Mouse (Mus musculus): ENCODE data around the gene Abhd2. TPM values are rescaled to one million over a fixed set of nuclear protein-coding genes. Genes with fewer than 3 reads are reported as not detected.

The Abhd2 gene
- polyA plus RNA-seq (2014; fragmentation: Nextera tagmentation; extraction: Ambion mirVana): 14.6 and 15.2 TPM in 2 replicates

- H3K9me3 ChIP-seq (ENCODE audit: control insufficient read depth, low read length): no peaks in the 10 kb centered on the region
Observed at GRCm38 (mm10) chr7:79272789-79273718, at the start of gene Abhd2. Gene Abhd2, plus strand, starts transcription at chr7:79273199.

DNA sequence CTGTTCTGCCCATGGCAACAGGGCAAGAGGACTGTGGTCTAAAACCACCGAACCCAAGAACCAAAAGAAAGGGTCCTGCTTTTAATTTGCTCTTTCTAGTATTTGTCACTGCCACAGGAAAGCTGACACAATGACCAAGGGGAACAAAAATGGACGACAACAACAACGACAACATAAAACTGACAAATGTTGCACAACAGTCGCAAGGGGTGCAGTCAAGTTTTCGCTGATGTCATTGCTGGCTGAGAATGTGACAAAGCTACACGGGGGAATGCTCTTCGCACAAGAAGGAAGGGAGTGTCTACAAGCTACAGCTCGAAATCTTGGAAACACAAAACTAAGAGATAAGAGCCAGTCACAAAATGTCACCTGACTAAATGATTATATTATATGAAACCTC lies 47.5 kb upstream of the Abhd2 start:
- 85% methylated on average over 8 of the region's 8 CpGs for WGBS
- no peak overlapping the region for H3K27ac ChIP-seq (ENCODE audit: low read depth)
- no peaks in the 10 kb centered on the region for H3K4me1 ChIP-seq (replicated peaks; ENCODE audit: control insufficient read depth, insufficient read depth, low read length)
- H3K27me3 ChIP-seq (replicated peaks; ENCODE audit: control insufficient read depth, insufficient read depth, low read length): no peaks in the 10 kb centered on the region
- no peak overlapping the region for H3K4me2 ChIP-seq (ENCODE audit: low read length)
- DNase-seq (ENCODE audit: low spot score) (no peak), ATAC-seq (replicated peaks; ENCODE audit: low FRiP score, low TSS enrichment, low read depth) (no peak)
- H3K9ac ChIP-seq (ENCODE audit: low read length): no peak overlapping the region
- no peak overlapping the region for H3K4me3 ChIP-seq (ENCODE audit: low read depth, low read length)
- H3K9me3 ChIP-seq (ENCODE audit: control insufficient read depth, low read length): no peaks in the 10 kb centered on the region
- H3K36me3 ChIP-seq (ENCODE audit: control insufficient read depth, insufficient read depth, low read length): no peaks in the 10 kb centered on the region

More at GRCm38 (mm10) chr7:79272789-79273718, at the start of gene Abhd2:
- Histone ChIP-seq H3K9ac (ENCODE audit: low read length) (peak within 1 kb of the TSS; percentile 79), H3K4me2 (ENCODE audit: low read length) (peak within 1 kb of the TSS; percentile 91), H3K4me1 (replicated peaks; ENCODE audit: control insufficient read depth, insufficient read depth, low read length) (peaks cover 30% of the 10 kb centered on the region), H3K36me3 (ENCODE audit: control insufficient read depth, insufficient read depth, low read length) (no peaks in the 10 kb centered on the region), H3K4me3 (ENCODE audit: low read depth, low read length) (peak within 1 kb of the TSS; percentile 95), H3K27me3 (replicated peaks; ENCODE audit: control insufficient read depth, insufficient read depth, low read length) (no peaks in the 10 kb centered on the region), H3K27ac (ENCODE audit: low read depth) (peak within 1 kb of the TSS; percentile 82)
- DNase-seq (ENCODE audit: low spot score) (peak; percentile 100), ATAC-seq (replicated peaks; ENCODE audit: low FRiP score, low TSS enrichment, low read depth) (peak; percentile 99)
- WGBS: under 1% methylated on average over 54 of the region's 54 CpGs

DNA sequence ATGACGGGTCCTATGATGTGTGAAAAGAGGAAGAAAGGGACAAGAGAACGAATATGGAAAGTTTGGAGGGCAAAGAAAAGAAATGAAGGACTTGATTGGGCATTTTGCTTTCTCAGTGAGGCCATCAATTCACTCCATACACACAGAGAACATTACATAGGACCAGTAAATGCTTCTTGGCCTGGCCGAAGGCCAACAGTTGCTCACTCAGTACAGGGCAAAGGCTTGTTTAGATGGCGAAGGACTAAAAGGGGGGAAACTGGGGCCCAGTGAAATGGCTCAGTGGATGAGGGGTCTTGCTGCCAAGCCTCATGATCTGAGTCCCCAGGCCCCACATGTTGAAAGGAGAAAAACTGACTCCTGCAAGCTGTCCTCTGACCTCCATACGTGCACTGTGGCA lies 46.8 kb upstream of the Abhd2 start:
- Histone ChIP-seq H3K4me3 (ENCODE audit: low read depth, low read length) (no peak overlapping the region), H3K27me3 (replicated peaks; ENCODE audit: control insufficient read depth, insufficient read depth, low read length) (no peaks in the 10 kb centered on the region), H3K4me2 (ENCODE audit: low read length) (no peak overlapping the region), H3K36me3 (ENCODE audit: control insufficient read depth, insufficient read depth, low read length) (no peaks in the 10 kb centered on the region), H3K4me1 (replicated peaks; ENCODE audit: control insufficient read depth, insufficient read depth, low read length) (no peaks in the 10 kb centered on the region), H3K9me3 (ENCODE audit: control insufficient read depth, low read length) (no peaks in the 10 kb centered on the region), H3K27ac (ENCODE audit: low read depth) (no peak overlapping the region), H3K9ac (ENCODE audit: low read length) (no peak overlapping the region)
- 79% methylated on average over 5 of the region's 5 CpGs for WGBS
- ATAC-seq (replicated peaks; ENCODE audit: low FRiP score, low TSS enrichment, low read depth) (no peak), DNase-seq (ENCODE audit: low spot score) (no peak)

DNA sequence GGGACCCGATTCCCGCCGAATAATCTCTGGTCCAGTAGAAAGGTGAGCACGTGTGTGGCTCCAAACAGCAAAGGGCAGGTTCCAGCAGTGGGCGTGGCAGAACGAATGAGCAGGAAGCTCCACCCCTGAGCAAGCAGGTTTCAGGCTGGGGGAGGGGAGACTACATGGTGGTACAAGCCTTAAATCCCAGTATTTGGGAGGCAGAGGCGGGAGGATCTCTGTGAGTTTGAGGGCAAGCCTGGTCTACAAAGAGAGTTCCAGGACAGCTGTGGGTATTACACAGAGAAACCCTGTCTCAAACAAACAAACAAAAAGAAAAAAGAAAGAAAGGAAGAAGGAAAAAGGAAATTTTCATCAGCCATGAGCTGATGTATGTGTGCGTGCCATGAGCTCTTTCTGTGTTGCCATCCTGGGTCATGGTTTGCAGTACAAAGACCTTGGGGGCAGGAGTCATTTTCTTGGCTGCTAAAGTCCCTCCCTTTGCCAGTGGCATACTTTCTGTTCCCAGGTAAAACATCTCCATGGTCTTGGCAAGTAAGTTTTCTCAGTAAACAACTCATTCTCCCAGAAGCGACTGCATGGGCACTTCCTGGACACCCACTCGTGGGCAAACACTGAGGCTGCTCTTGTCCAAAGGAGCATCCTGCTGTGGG lies 46.0 kb upstream of the Abhd2 start:
- Histone ChIP-seq H3K9me3 (ENCODE audit: control insufficient read depth, low read length) (no peaks in the 10 kb centered on the region), H3K9ac (ENCODE audit: low read length) (no peak overlapping the region), H3K36me3 (ENCODE audit: control insufficient read depth, insufficient read depth, low read length) (no peaks in the 10 kb centered on the region), H3K4me3 (ENCODE audit: low read depth, low read length) (no peak overlapping the region), H3K27me3 (replicated peaks; ENCODE audit: control insufficient read depth, insufficient read depth, low read length) (no peaks in the 10 kb centered on the region), H3K27ac (ENCODE audit: low read depth) (no peak overlapping the region), H3K4me1 (replicated peaks; ENCODE audit: control insufficient read depth, insufficient read depth, low read length) (no peaks in the 10 kb centered on the region), H3K4me2 (ENCODE audit: low read length) (no peak overlapping the region)
- DNase-seq (ENCODE audit: low spot score) (no peak), ATAC-seq (replicated peaks; ENCODE audit: low FRiP score, low TSS enrichment, low read depth) (no peak)
- 89% methylated on average over 6 of the region's 10 CpGs for WGBS

GRCm38 (mm10) chr7:79228471-79228870 lies 44.5 kb upstream of the Abhd2 start:
- no peak overlapping the region for H3K9ac ChIP-seq (ENCODE audit: low read length)
- no peak overlapping the region for H3K4me2 ChIP-seq (ENCODE audit: low read length)
- WGBS: 25% methylated on average over 9 of the region's 9 CpGs
- no peaks in the 10 kb centered on the region for H3K36me3 ChIP-seq (ENCODE audit: control insufficient read depth, insufficient read depth, low read length)
- DNase-seq (ENCODE audit: low spot score) (peak; percentile 93), ATAC-seq (replicated peaks; ENCODE audit: low FRiP score, low TSS enrichment, low read depth) (peak; percentile 67)
- H3K27me3 ChIP-seq (replicated peaks; ENCODE audit: control insufficient read depth, insufficient read depth, low read length): no peaks in the 10 kb centered on the region
- H3K4me1 ChIP-seq (replicated peaks; ENCODE audit: control insufficient read depth, insufficient read depth, low read length): no peaks in the 10 kb centered on the region
- no peak overlapping the region for H3K4me3 ChIP-seq (ENCODE audit: low read depth, low read length)
- H3K27ac ChIP-seq (ENCODE audit: low read depth): no peak overlapping the region
- no peaks in the 10 kb centered on the region for H3K9me3 ChIP-seq (ENCODE audit: control insufficient read depth, low read length)

DNA sequence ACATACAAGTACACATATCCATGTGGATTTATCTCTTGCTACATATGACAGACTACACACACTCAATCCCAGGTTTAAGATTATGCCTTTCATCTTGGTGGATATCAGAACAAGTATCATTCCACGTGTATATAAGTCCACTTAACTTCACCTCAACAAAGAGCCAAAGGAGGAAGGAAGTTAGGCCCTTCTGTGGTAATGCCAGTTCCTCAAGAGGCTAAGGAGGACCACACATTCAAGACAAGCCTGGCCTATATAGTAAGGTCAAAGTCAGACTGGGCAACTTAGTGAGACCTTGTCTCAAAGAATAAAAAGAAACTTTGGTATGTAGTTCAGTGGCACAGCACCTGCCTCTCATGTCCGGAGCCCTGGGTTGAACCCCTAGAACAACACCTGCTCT lies 41.4 kb upstream of the Abhd2 start:
- no peak overlapping the region for H3K9ac ChIP-seq (ENCODE audit: low read length)
- H3K4me2 ChIP-seq (ENCODE audit: low read length): no peak overlapping the region

GRCm38 (mm10) chr7:79232048-79232447 lies 41.0 kb upstream of the Abhd2 start:
- 81% methylated on average over 10 of the region's 10 CpGs for WGBS
- no peak for ATAC-seq (replicated peaks; ENCODE audit: low FRiP score, low TSS enrichment, low read depth)
- no peak for DNase-seq (ENCODE audit: low spot score)
- H3K4me3 ChIP-seq (ENCODE audit: low read depth, low read length): no peak overlapping the region
- no peaks in the 10 kb centered on the region for H3K36me3 ChIP-seq (ENCODE audit: control insufficient read depth, insufficient read depth, low read length)
- no peaks in the 10 kb centered on the region for H3K4me1 ChIP-seq (replicated peaks; ENCODE audit: control insufficient read depth, insufficient read depth, low read length)
- H3K27me3 ChIP-seq (replicated peaks; ENCODE audit: control insufficient read depth, insufficient read depth, low read length): no peaks in the 10 kb centered on the region
- no peak overlapping the region for H3K4me2 ChIP-seq (ENCODE audit: low read length)
- H3K9me3 ChIP-seq (ENCODE audit: control insufficient read depth, low read length): no peaks in the 10 kb centered on the region
- no peak overlapping the region for H3K27ac ChIP-seq (ENCODE audit: low read depth)
- no peak overlapping the region for H3K9ac ChIP-seq (ENCODE audit: low read length)

More for the DNA sequence above, 41.4 kb upstream of the Abhd2 start:
- 80% methylated on average over 2 of the region's 2 CpGs for WGBS
- H3K27ac ChIP-seq (ENCODE audit: low read depth): no peak overlapping the region
- H3K4me1 ChIP-seq (replicated peaks; ENCODE audit: control insufficient read depth, insufficient read depth, low read length): no peaks in the 10 kb centered on the region
- DNase-seq (ENCODE audit: low spot score) (no peak), ATAC-seq (replicated peaks; ENCODE audit: low FRiP score, low TSS enrichment, low read depth) (no peak)
- H3K9me3 ChIP-seq (ENCODE audit: control insufficient read depth, low read length): no peaks in the 10 kb centered on the region
- H3K4me3 ChIP-seq (ENCODE audit: low read depth, low read length): no peak overlapping the region
- no peaks in the 10 kb centered on the region for H3K27me3 ChIP-seq (replicated peaks; ENCODE audit: control insufficient read depth, insufficient read depth, low read length)
- no peaks in the 10 kb centered on the region for H3K36me3 ChIP-seq (ENCODE audit: control insufficient read depth, insufficient read depth, low read length)

DNA sequence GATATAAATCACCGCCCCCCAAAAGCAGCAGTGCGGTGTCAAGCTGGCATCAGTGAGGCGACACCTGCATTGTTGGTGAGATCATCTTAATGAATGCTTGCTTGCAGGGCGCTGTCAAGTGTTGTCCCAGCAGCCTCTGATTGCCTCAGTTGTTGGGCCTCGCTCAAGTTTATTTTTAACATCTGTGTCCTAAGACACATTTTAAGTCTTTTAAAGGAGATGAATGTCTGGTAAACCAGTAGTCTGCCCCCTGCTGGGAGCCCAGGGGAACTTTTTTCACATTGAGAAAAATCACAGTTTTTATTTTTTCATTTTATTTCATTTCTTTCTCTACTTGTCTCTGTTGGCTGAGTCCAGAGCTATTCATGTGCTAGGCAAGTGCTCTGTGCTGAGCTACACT lies 34.3 kb upstream of the Abhd2 start:
- 75% methylated on average over 5 of the region's 5 CpGs for WGBS

More for the DNA sequence above, 34.3 kb upstream of the Abhd2 start:
- Histone ChIP-seq H3K4me3 (ENCODE audit: low read depth, low read length) (no peak overlapping the region), H3K9me3 (ENCODE audit: control insufficient read depth, low read length) (no peaks in the 10 kb centered on the region), H3K4me2 (ENCODE audit: low read length) (no peak overlapping the region), H3K36me3 (ENCODE audit: control insufficient read depth, insufficient read depth, low read length) (no peaks in the 10 kb centered on the region), H3K27me3 (replicated peaks; ENCODE audit: control insufficient read depth, insufficient read depth, low read length) (no peaks in the 10 kb centered on the region), H3K4me1 (replicated peaks; ENCODE audit: control insufficient read depth, insufficient read depth, low read length) (no peaks in the 10 kb centered on the region), H3K27ac (ENCODE audit: low read depth) (no peak overlapping the region), H3K9ac (ENCODE audit: low read length) (no peak overlapping the region)
- ATAC-seq (replicated peaks; ENCODE audit: low FRiP score, low TSS enrichment, low read depth) (no peak), DNase-seq (ENCODE audit: low spot score) (peak; percentile 65)

Measured in intestine, embryonic 14.5 days (tissue).